Mouse (Mus musculus) left cerebral cortex, adult 18-20 months (tissue): ENCODE data around the gene Grem1. TPM values are rescaled to one million over a fixed set of nuclear protein-coding genes. Genes with fewer than 3 reads are reported as not detected.
A peak's percentile ranks its signal among the peaks of the same experiment; 100 is the strongest.

Experiments
- DNase-seq, 2 experiments: peaks; one replicate each; pipeline ENCODE4 v3.0.0; 2021 to 2022; ENCODE audit warnings: low spot score in 2 of 2, mixed read lengths in 1 of 2
- long read RNA-seq, 2 experiments: library from polyadenylated mRNA; stranded (forward); transcript quantifications; one replicate each; pipeline ENCODE4 v2.0.0; 2021
- total RNA-seq, 2 experiments: library from RNA; stranded (reverse); gene quantifications; 2 replicates each; pipeline ENCODE4 v1.2.3; 2021

Grem1 gene
- total RNA-seq: 1 to 10 TPM in 1 of 2 experiments, under 1 TPM in 1; 0.98 to 1.0 TPM
- long read RNA-seq, experiment 1, partial matches to known transcripts: 0 of 1 reads
- long read RNA-seq, experiment 1, other reads (novel, unspliced or antisense): 1 of 1 reads
- long read RNA-seq, experiment 2, partial matches to known transcripts: 0 of 1 reads
- long read RNA-seq, experiment 2, other reads (novel, unspliced or antisense): 1 of 1 reads

DNA sequence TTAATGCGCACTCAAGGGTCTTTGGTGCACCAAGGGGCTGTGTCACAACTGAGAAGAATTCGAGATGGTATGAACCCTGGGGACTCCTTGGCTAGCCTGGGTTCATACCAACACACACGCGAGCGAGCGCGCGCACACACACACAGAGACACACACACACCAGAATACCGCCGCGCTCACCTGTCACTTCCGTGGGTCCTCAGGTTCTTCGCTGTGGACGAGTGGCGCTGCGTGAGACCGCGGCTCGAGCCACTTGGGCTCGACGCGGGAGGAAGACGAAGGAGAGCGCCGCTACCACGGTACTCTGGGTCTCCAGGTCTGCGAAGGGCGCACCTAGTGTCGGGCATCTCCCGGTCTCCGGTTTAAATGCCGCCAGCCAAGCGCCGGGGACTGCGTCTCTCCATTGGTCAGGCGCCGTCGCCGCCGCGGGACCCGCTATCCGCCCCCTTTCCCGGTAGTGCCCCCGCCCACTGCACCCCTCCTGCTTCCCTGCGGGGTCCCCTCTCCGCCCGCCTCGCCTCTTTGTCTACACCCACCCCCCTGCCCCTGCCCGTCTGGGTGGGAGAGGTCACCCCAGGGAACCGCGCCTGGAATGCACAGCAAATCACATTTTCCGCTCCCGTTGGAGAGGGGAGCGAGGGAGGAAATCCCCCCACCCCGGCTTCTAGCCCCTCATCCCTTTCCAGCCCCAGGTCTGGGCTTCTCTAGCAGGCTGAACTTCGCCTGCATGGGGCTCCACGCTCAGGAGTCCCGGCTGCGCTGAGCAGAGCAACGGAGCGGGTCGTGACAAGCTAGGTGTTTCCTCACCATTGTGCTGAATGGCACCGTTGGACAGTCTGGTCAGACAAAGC, at the start of gene Grem1:
Gene Grem1, minus strand, starts transcription at position 336 of the 851 bp plus-strand sequence.
- peak; percentile 14 to 25 for DNase-seq

DNA sequence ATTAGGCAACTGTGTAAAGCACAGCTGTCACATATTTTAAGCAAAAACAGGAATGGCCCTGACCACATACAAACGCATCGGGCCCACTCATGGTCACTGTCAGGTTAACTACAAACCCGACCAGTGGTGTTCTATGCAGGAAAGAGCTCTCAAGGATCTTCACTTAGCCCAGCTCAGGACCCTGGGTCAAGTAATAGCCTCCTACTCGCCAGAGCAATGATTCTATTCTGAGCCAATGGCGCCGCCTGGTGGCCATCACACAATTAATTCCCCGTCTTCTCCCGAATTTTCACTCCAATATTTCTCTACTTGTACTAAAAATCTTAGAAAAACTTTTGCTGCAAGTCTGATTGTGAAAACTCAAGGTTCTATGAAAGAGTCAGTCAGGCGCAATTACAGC, 49.2 kb upstream of the Grem1 start:
- peak in 1 of 2 experiments; percentile 70 for DNase-seq

DNA sequence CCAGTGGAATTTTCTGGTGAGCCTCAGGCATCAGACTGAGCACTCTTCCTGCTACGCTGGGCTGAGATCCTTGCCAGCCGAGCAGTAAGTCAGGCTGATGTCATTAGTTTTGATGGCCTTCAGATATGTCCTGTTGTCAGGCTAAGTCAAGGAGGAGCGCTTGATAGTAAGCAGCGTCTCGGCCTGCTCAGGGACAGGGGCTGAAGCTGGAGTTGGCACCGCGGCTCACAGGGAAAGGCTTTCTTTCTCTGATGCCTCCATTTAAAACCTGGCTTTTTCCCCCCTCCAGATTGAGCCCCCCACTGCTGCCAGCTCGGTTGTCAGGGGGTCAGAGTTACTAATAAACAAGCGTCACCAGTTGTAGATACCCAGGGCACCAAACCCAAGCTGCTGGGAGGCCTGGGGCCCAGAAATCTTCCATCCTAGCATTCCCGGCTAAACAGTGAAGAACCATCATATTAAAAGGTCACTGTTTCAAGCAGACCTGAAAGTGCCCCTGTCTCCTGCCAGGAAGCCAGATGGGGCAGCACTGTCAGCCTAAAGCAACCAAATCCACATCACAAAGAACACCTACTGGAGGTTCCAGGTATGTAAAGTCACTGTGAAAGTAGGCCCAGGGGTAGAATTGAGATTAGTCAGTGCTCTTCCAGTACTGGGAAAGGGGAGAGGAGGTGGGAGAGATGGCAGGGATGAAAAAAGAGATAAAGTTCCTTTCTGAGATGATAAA, 48.6 kb upstream of the Grem1 start:
- DNase-seq: no peak

DNA sequence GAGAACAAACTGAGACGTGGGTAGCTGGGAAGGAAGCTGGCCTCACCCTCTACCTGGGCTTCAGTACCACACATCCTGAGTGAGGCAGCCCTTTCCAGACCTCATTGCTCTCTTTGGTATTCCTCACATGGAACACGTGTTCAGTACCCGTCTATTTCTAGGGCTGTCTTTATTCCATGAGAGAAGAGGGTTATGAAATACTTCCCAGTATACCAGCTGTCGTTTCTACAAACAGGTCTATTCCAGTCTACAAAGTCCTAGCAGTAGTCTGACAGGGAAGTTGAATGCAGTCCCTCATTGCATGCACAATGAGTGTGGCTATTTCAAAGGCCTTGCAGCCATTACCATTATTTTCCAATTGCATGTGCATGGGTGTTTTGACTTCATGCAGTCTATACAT, 47.3 kb upstream of the Grem1 start:
- no peak for DNase-seq

DNA sequence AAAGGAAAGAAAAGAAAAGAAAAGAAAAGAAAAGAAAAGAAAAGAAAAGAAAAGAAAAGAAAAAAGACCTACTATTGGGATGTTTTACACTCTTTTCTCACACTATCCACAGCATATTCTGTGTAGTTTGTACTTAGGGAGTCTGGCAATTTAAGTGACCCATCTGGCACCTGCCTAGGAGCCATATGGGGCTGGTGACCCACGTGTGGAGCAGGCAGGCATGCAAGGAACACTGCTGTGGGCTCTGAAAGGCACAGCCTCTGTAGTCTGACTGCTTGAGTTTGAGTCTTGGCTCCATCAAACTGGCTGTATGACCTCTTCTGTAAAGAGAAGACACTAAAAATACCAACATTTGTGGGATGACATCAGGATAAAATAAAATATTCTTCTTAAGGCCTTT, 45.3 kb upstream of the Grem1 start:
- no peak for DNase-seq

DNA sequence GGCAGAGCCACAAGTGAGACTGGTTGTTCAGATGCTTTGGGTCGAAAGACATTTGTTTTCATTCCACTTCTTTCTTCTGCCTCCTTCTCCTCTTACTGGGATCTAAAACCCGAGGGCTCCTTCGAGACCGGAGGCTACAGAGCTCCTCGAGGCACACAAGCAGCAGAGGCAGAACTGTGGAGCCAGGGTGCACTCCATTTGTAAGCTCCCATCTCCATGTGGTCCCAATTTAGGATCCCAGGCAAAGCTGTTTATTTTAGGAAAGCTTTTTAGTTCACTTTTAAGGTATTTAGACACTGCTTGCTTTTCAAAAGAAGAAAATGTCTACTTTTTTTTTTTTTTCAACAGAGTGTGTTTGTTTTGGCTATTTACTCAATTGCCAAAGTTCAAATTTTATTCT, 42.4 kb upstream of the Grem1 start:
- DNase-seq: no peak

DNA sequence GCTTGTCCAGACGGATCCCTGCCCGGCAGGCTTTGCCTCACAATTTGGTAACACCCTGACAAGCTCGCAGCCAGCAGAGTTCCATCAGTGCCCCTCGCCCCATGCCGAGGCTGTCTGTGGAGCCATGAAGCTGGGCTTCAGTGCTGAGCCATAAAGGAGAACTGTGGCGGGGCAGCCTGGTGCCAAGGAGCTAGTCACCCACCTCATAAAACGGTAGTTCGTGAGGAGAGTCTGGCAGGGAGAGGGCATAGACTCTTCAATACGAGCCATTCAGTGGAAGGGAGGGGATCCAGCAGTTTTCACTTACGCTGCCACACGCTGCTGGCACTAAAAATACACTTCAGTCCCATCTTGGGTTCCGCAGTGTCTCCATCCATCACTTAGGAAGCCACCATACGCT, 40.2 kb upstream of the Grem1 start:
- no peak for DNase-seq

DNA sequence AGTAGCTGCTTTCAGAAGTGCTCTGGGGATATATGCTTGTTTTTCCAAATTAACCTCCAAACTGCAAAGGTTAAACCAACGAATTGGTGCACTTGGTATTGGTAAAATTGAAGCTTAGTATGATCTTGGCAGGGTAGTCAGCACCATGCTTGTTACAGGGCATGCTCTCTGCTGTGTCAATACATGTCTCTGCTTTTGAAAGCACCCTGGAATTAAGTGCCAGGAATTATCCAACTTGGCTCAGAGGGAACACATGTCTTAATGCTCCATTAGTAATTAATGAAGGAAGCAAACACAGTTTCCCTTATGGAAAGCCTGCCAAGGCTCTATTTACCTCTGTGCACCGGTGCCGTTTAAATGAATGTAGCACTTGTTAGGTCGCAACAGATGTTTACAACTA, 36.7 kb upstream of the Grem1 start:
- DNase-seq: no peak

DNA sequence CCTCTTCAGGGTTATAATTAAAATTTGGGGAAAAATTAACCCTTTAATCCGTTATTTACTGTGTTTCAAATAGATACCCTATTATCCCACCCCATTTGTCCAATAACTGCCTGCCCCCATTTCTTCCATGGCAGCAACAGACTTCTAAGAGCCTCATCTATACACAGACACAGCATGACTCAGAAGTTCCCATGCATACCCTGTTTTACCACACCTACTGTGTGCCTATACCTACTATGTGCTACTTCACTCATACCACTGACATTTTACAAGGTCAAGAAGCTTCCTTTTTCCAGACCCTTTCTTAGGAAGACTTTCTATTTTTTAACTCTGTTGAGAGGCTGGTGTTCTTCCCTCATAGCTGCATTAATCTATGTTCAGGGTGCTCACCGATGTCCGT, 35.1 kb upstream of the Grem1 start:
- no peak for DNase-seq

DNA sequence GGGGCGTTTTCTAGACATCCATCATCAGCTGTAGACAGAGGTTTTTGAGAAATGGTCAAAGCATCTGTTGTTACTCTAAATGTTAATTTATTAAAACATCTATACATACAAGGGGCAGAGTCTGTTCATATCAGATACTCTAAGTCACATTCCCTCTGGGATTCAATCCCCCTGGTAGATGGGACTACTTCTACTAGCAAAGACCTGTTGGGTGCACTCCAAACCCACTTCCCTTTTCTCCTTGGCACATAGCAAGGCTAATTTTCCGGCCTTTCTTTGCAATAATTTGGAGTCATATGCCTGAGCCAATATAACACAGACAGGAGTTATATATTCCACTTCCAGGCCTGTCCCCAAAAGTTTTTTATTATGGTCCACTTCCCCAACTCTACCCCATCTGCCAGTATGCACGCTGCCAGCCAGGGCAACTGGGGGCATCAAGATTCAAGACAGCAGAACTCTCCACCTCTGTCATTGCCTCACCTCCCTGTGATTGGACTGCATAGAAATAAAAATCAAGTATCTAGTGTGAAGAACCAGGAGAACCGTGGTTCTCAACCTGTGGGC, 30.5 kb upstream of the Grem1 start:
- no peak for DNase-seq

DNA sequence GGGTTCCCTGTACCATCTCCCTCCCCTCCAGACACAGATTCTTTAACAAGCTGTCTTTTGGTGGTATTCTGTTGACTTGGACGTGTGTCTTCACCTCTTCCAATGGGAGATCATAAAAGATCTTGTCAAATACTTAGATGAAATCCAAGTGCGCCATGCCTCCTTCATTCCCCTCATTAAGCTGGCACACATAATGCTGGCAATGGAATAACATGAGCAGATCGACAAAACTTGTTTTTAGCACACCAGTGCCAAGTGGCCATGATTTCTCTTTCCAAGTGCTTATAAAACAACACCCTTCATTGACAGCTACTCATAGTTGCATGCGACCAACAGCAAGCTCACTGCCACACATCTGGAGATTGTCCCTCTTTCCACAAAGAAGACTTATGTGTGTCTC, 29.4 kb upstream of the Grem1 start:
- DNase-seq: no peak

DNA sequence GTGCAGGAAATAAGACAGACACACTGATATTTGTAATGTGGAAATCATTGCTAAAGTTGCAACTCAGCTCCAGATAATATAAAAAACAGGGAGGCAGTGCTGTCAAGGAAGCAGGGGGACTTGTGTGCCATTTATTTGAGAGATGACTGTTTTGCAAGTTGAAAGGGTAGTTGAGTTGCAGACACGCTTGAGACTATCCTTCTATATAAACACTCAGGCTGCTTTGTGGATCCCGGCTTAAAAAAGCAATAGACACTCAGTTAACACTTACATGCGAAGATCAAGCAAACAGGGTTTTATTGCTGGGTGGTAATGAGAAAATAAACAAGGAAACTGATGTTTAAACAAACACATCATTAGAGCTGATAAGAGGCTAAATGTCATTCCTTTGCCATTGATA, 26.4 kb upstream of the Grem1 start:
- DNase-seq: no peak

DNA sequence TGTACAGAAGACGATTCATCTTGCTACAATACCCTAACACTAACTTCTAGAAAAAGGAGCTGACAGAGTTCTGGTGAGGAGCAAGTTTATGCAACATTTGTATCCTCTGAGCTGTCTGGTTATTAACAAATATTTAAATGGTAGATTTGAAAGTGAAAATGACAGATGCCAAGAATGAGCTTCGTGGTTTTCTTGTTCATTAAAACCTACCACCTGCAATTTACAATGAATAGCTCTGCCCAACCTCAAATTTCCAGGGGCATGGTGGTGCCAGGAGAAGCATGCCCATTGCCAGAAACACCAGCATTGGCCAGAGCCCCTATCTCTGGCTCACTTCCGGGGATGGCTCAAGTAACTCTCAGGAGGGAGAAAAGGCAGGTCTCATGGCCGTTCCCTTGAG, 23.1 kb upstream of the Grem1 start:
- no peak for DNase-seq

DNA sequence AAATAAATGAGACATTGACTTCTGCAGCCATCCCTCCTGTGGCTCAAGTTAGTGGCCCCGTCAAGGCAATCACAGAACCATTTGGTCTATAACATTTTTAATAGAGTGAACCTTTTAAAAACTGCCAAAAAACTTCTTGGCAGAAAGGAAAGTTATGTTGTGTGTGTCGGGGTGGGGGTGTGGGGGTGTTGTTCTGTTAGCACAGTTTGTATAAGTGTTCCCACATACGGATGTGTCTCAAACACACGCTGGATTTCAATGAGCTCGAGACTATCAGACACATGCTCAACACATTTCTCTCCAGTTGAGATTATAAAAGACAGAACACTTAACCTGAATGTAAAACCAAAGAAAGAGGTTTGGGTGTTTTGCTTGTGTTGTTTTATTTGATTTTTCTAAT, 22.7 kb upstream of the Grem1 start:
- DNase-seq: peak in 1 of 2 experiments; percentile 41

DNA sequence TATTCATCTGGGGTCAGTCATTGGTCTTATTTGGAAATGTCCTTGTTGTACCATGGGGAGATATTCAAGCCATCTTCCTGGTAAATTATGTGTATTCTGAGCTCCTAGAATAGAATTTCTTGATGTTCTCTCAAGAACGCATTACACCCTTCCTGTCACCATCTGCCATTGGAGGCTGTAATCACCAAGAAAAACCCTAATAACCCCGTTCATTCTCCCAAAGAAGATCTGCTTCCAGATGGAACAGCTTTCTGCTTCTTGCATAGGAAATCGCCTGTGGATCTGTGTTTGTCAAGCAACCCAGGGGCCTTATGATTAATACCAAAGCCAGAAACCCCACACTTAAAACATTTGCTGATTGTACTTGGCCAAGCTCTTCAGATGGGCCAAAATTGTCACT, 20.9 kb upstream of the Grem1 start:
- DNase-seq: no peak

DNA sequence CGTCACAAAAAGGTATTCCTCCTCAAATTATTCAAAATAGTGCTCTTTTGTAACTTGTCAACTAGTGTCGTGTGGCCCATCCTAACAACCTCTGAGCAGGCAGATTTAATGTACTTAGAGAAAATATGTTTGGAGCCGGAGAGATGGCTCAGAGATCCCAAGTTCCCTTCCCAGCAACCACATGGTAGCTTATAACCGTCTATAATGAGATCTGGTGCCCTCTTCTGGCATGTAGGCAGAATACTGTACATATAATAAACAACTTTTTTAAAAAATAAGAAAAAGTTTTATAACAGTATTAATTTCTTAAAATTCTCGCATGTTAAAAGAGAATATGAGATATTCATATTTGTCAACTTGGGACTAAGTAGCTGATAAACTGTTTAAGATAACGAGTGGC, 19.6 kb upstream of the Grem1 start:
- no peak for DNase-seq

DNA sequence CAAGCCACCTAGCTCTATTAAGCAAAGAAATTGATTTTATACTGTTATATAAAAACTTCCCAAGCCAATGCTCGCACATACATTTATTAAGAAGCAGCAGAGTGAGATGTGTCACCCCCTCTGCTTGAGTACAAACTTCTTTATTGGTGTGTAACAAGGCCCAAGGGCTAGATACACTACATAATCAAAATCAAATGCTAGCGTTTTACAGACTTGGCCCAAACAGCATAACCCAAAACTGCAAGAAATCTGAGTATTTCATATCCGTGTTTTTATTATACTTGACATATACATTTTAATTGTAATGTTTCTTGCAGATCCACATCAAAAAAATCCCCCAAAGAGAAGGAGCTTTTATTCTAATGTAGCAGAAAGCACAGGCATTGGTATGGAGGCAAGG, 17.9 kb upstream of the Grem1 start:
- DNase-seq: no peak

DNA sequence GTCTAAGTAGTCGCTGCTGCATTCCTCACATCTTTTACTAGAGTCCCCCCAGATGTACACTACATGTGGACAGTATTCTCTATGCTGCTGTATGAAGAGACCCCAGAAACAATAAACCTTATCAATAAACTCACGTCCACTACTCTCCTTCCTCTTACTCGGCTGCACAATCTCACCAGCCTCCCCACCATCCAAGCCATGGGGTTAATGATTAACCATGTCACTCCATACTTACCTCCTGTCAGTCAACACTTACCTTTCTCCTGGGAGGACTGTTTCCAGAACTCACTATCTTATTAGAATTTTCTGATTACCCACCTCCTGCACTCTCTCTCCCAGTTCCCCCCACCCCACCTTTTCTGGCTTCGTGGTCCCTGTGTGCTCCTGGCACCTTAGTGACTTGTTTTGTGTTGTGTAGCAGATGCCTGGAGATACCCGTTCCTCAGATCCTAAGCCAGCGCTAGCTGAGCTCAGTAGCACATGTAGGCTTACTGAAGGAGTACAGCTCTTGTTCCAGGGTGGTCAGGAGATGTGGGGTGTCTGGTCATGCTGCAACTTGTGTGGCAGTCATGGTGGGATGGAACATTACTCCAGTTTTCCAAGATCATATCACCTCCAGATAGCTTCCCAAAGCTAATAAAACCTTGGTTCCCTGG, 15.8 kb upstream of the Grem1 start:
- no peak for DNase-seq

DNA sequence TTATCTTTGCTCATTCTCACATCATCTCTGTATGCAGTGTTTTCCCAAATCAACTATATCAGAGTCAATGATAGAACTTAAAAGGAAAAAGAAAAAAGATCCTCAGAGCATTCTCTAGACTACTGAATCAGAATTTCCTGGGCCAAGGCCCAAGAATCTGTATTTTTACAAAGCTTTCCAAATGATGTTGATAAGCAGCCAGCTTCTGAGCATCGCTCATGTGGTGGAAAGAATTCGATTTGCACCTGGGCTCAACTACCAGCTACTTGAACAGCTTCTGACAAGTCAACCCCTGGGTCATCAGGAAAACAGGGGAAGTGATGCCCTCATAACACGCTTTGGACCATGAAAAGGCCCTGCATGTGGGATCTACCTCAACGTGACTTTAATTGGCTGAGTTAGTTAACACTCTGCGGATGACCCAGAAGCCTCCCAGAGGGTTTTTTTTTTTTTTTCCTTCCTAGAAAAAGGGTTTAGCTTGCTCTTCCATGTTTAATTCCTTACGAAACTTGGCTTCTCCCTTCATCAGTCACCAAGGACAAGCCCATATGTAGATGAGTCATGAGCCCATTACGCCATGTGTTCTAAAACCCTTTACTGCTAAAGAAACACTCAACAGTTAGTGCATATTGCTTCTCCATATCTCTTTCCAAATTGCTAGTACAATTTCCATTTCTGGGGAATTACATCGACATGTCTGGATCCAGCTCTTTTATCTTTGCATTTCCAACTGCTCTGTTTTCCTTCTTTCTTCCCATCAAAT, 10.3 kb upstream of the Grem1 start:
- DNase-seq: no peak

DNA sequence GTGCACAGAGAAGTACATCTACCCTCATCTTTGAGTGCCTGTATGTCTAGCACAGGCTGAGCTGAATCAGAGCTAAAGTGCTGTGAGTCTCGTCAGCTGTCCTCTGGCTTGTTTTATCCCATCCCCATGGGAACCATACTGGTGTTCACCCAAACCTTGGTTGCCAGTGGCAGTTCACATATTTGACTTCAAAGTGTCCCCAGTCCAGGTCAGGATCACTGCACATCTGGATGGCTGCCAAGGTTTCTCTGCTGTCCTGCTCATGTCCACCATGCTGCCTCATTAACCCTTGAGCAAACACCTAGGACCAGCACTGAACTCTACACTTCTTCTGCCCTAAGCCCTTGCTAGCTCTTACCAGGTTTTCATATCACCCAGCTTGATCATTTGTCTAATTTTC, 7.4 kb upstream of the Grem1 start:
- DNase-seq: no peak

DNA sequence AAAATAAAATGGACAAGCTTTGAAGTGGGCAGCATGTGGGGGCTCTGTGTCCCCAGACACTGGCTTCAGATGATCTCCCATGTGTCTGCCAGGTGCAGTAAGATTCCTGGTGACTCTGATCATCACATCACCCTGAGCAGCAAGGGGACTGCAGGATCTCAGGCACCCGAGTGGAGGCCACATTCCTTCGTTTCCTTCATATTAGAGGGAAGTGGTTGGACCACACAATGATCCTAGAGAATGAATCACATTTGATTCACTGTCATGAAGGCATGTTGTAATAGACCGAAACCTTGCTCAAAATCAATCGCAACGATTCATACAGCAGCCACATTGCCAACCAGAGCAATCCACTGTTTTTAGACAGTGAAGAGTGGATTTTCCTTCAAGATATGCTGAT, 6.5 kb upstream of the Grem1 start:
- no peak for DNase-seq
